Mouse (Mus musculus): ENCODE results near the gene Bcas2.

DNA sequence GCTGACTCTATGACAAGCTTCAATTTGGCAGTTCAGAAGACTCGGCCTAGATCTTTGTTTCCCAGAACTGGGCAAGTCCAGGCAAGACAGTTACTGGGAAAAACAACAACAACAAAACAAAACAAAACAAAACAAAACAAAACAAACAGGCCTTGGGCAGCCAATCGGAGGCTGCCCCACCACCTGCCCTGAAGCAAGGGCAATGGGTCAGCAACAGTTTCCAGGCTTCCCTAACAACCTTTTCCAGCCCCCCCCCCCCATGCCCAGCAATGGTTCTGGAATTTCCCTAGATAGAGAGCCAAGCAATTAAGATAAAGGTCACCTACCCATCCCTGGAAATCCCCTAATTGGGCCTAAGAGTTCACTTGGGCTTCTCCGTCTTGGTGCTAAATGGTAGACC, 33.0 kb downstream of the Bcas2 start:
- no peak for TF ChIP-seq POLR2A (IDR thresholded peaks at IDR 0.05; ENCODE audit: insufficient read depth, low read depth, low read length)
- TF ChIP-seq EP300 (IDR thresholded peaks at IDR 0.05; ENCODE audit: insufficient read depth, low read depth, low read length), result no peak

Data from heart, adult 2 months (tissue).